Mouse (Mus musculus): ENCODE measurements at regions not wholly inside any gene's neighbourhood (a gene's known extent, or its start where the extent isn't known, plus 50 kb on each side); places are given as distances from the start of the nearest gene placed in this dataset.

DNA sequence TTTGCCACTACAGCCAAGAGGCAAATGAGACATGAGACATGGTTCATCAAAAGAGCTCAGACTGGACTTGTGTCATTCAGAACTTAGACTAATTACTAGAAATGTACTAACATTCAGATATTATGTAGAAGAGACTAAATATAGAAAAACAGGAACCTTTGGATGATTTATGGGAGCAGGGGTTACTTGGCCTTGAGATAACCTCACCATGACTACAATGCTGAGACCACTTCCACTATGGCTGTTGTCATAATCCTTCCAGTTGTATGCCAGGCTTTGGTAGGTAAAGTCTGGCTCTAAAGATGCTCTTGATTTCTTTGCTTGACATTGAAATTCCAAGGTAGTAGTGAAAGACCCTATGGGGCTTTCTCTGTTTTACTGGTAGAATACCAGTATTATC is 369.3 kb upstream of the Thbs1 start:
- TF ChIP-seq POLR2A (IDR thresholded peaks at IDR 0.05; ENCODE audit: low read depth, low read length): no peak
- TF ChIP-seq CTCF (conservative IDR thresholded peaks at IDR 0.05; ENCODE audit: insufficient read depth, insufficient read length, low read depth, low read length): no peak

Measured in kidney, adult 2 months (tissue).